Mouse (Mus musculus) CD4-positive, CD25-positive, alpha-beta regulatory T cell, adult 2 months (primary cell): ENCODE measurements around the gene Mras.

Experiments
- DNase-seq: peaks from one replicate; pipeline ENCODE4 v3.0.0-alpha.2; 2012; ENCODE audit warnings: low read depth, low spot score

Gene Mras

DNA sequence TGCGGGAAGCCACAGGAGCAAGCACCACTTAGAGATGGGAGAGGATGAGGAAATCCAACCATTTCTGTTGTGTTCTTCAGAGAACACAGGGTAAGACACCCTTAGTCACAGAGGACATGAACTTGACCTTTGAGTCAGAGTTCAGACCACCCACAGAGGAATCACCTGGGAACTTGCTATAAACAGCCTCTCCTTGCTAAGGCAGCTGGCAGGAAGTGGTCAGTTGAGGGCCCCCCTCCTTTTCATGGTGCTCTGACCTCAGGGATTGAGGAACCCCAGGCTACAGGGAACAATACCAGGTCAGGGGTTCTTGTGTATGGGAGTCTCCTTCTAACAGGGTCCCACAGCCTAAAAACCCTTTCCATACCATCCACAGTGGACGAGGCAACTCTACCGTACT is 20.4 kb downstream of the Mras start:
- DNase-seq, result no peak

DNA sequence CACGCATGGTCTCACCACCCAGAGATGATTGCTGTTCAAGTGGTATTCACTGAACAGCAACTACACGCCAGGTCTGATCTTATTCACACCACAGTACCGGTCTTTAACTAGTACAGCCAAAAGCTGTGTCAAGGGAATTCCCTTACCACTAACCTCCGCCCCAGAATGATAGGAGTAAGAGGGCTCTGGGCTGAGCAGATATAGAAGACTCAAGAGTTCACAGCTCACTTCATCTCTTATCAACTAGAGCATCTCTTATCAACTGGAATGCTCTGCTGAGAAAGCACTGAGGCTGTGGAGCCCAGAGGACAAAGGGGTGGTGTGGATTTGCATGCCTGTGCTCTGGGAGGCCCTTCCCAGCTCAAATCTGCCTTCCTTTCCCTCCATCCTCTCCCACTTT is 25.4 kb downstream of the Mras start:
- no peak for DNase-seq

- no peak for DNase-seq
Measured at GRCm38 (mm10) chr9:99411093-99411492, 26.1 kb downstream of the Mras start.

- DNase-seq, result no peak
Measured at GRCm38 (mm10) chr9:99409280-99409679, 27.9 kb downstream of the Mras start.

DNA sequence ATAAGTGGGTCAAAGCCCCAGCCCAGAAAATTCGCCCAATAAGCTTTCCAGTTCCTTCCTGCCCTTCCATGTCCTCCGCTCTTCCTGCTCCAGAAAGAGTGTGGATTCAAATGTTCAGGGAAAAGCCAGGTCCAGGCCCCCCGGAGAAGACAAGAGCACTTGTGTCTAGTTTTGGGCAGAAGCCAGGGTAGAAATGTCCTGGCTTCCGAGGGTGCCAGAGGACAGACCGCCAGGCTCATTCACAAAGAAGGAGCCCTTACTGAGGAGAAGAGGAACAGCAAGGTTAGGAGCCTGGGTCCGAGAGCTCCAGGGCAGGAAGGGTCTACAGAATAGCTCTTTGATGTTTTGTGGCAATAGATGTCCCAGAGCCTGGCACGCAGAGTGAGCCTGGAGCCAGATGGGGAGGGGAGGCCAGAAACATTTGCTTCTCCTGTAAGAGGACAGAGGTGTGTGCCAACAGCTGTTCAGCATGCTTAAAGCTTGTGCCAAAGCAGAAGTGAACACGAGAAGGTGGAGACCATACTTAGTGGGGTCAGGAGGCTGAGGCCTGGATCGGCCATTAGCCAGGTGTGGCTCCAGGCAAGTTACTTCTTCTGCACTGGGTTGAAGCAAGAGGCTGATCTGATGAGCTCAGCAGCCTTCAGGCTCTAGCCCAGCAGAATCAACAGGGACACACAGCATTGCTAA is 35.8 kb downstream of the Mras start:
- no peak for DNase-seq

DNA sequence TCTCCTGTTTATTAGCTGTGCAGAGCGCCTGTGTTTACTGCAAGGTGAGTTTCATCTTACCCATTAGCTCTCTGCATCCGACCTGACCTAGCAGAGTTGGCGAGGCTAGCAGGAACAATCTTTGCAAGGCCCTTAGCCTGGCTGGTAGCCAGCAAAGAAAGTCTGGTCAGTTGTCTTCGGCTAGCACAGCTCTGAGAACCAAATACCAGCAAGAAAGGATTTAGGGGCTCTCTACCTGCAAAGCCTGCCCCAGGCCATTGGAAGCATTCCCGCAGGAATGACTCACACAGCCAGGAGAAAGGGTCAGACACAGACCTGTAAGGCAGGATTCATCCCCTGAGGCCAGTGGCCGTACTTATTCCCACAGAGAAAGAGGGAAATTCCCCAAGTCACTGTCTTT is 36.4 kb downstream of the Mras start:
- no peak for DNase-seq

DNA sequence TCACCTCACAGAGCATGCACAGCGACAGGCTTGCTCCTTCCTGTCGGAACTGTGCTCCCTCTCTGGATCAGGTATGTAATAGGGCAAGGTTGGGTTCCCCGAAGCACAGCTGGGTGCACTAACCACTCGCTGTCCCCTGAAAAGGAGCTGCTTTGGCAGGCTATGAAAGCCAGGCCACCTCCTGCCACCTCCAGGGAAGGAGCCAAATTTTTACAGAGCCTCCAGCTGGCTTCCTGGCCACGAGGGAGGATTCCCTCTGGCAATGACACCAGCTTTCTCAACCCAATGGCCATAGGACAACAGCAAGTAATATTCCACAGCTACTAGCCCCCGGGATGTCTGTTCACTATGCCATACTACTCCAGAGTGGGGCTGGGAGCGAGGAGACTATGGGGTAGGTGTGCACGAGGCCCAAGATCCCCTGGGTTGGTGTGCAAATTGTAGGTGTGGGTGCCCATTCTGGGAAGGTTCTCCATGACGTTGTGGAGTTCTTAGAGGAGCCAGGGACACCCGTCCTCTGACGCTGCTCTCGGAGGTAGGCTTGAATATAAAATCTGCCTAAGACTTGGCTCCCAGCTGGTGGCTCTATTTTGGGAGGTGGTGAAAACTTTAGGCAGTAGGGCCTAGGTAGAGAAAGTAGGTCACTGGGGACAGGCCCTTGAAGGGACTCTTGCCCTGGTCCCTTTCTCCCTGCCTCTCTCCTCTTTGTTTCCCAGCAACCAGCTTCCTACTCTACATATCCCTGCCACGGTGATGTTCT is 39.9 kb downstream of the Mras start:
- DNase-seq, result no peak

DNA sequence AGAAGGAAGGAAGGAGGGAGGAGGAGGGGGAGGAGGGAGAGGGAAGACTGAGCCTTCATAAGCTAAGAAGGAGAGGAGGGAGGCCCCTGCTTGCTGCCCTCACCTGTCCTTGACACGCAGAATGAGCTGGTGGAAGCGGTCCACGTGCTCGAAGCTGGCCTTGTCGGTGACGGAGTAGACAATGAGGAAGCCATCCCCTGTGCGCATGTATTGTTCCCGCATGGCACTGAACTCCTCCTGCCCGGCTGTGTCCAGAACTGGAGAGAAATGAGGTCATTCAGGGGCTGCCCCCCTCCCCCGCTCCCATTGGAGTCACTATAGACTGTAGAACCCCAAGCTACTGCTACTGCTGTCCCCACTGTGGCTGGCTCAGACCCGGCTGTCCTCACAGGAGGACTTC is 42.8 kb downstream of the Mras start:
- DNase-seq, result no peak

DNA sequence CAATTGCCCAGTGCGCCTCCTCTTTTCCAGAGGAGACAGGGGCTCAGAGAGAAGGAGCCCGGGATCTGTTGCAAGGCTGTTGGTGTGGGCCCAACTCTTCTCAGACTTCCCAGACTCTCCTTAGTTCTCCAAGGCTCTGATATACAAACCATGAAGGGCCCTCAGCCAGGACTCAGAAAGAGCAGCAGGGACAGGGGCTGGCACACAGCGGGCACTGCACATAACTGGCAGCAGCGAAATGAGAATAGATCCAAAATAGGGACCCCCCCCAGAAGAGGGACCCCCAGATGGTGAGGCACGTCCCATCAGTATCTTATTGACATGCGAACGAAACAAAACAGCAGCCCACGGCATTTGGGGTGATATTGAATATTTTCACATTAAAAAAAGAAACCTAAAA is 44.0 kb downstream of the Mras start:
- DNase-seq, result no peak

- no peak for DNase-seq
Measured at GRCm38 (mm10) chr9:99391557-99391956, 45.6 kb downstream of the Mras start.

DNA sequence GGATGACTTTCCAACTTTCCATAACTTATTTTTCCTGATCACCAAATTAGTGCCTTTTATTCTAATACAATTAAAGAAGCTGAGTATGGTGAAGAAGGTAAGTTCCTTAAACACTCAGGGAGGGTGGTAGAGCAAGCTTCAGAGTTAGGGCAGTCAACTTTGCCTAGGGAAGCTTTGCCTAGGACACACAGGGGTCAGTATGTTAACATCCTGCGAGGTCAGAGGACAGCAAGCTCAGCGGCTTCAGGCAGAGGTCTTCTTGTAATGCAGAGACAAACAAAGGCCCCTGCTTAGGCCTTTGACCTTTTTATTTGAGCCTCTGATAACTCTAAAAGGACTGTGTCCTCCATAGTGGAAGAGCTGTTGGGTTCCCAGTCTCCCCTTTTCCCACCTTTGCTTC is 46.5 kb downstream of the Mras start:
- no peak for DNase-seq

DNA sequence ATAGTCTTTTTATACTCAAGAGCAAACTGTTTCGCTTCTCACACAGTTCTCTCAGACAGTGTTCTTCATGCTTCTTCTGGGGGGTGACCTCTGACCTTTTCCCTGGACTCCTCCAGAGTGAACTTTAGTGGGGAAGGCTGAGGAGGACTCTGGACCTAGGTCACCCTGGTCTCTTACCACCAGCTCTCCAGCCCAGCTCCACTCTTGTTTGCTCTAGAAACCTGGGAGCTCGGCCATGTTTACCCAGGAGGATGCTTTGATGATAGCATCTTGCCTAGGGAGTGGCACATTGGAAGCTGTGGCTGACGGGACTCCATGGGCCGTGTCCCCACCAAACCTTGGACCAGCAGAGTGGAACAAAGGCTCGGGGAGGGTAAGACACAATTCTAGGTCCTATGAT is 47.0 kb downstream of the Mras start:
- no peak for DNase-seq

GRCm38 (mm10) chr9:99389506-99389905 is 47.7 kb downstream of the Mras start:
- DNase-seq, result no peak

DNA sequence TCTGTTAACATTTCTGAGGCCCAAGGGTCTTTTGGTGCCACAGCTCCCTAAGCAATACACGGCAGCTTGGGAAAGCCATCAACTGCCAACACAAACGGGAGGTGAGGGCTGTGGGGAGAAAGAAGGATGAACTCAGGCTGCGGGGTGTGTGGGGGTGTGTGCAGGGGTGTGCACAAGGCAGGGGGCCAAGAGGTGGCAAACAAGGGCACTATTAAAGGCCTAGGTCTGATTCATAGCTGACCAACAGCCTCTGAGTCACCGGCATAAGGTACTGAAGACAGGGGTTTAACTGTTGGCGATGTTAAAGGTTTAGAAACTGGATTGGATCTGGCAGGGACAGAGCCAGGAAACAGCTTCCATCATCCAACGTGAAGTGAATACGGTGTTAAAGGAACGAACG is 48.3 kb downstream of the Mras start:
- DNase-seq, result no peak

DNA sequence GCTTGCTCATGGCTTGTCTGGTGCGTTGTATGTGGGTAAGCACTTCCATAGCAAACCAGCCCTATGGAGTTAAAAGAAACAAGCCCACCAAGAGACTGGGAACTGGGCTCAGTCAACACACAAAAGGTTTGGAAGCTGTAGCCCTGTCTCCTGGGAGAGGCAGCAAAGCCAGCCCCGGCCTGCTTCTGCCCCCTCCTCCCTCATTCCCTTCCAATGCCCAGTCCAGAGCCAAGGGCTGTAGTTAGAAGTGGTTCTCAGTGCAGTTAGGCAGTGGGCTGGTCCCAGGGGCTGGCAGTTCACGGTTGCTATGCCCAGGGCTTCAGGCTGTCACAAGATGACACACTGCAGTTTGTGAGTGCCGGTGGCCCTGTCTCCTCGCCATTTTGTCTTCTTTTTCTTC is 49.1 kb downstream of the Mras start:
- DNase-seq, result no peak

- DNase-seq, result no peak
Measured at GRCm38 (mm10) chr9:99382556-99382955, 54.6 kb downstream of the Mras start.

DNA sequence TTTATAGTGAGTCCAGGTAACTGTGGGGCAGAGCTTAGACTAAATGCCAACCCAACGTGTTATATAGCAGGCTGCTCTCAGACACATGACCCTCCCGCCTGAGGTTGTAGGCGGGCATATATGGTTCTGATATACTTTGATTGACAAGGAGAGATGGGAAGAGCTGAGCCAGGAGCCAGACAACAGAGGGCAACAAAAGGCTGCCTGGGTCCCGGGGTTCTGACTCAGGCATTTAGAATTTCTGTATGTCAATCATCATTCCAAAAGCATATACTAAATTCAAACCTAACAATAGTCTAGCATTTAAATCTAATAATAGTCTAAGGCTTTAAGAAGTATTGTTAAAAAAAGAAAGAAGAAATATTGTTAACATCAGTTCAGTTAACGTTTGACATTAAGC is 58.0 kb downstream of the Mras start:
- DNase-seq, result no peak

- peak; percentile 49 for DNase-seq
Measured at GRCm38 (mm10) chr9:99376591-99377418, 60.4 kb downstream of the Mras start.

GRCm38 (mm10) chr9:99368431-99368830 is 68.8 kb downstream of the Mras start:
- DNase-seq, result no peak

DNA sequence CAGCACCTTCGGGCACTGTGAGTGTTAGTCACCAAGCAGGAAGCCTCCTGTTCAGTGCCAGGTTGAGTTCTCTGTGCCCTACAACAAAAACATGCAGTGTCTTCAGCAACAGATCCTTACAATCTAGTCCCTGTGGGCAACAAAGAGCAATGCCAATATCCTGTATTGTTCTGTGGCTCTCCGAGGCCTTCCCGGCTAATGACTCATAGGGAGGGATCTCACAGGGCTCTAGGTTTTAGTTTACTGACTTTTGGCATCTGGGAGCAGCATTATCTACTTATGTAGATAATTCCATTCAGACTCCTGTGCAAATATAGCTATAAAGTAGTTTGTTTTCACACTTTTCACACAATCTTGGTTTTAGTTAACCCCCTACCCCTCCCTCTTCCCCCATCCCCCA is 71.3 kb downstream of the Mras start:
- DNase-seq, result no peak

GRCm38 (mm10) chr9:99363076-99363475 is 74.1 kb downstream of the Mras start:
- no peak for DNase-seq

GRCm38 (mm10) chr9:99361946-99362345 is 75.2 kb downstream of the Mras start:
- DNase-seq, result no peak

- no peak for DNase-seq
Measured at GRCm38 (mm10) chr9:99359012-99359411, 78.2 kb downstream of the Mras start.
